18 mouse cellular contexts compared by ENCODE assay signal in genomic region chr4:31426169-31427030, GRCm38 (mm10).
DNase-seq lines count a peak whose midpoint lies in the region; ATAC-seq and TF ChIP-seq lines count a peak whose summit lies in the region.
"Had no signal": no experiment of that assay in that cellular context is flagged by ENCODE, and none has a peak within 500 bp of the region (broad histone marks: within the 10 kb centered on the region; RNA-seq: fewer than 3 reads in every experiment).

No protein-coding gene starts in this region.

- no peaks in the 10 kb centered on the region for H3K36me3 ChIP-seq in heart, embryonic 10.5 days
- no peaks in the 10 kb centered on the region for H3K36me3 ChIP-seq in liver, adult 2 months (ENCODE audit: control insufficient read depth, insufficient read depth, low read length)
- H3K36me3 ChIP-seq in liver, embryonic 12.5 days = no peaks in the 10 kb centered on the region
- no peaks in the 10 kb centered on the region for H3K36me3 ChIP-seq in heart, embryonic 14.5 days (ENCODE audit: control insufficient read depth, insufficient read depth, low read length)
- H3K36me3 ChIP-seq in heart, postnatal 0 days (replicated peaks; ENCODE audit: control insufficient read depth, insufficient read depth, low read length) = no peaks in the 10 kb centered on the region
- H3K36me3 ChIP-seq: embryonic facial prominence, embryonic 12.5 days; forebrain, embryonic 15.5 days; hindbrain, embryonic 15.5 days had no signal

- no peak for ATAC-seq in liver, embryonic 12.5 days
- ATAC-seq in heart, embryonic 14.5 days (ENCODE audit: insufficient number of reproducible peaks, insufficient read depth, low FRiP score, low read depth) = peak; percentile 80
- ATAC-seq in heart, postnatal 0 days (ENCODE audit: insufficient read depth, low read depth) = peak; percentile 78
- ATAC-seq: forebrain, embryonic 15.5 days had no signal

- no peak for DNase-seq in heart, embryonic 10.5 days (ENCODE audit: low spot score)
- no peak for DNase-seq in heart, postnatal 4 days
- peak; percentile 19 for DNase-seq in liver, adult 2 months (ENCODE audit: extremely low read depth, low read depth, low spot score)
- peak; percentile 73 for DNase-seq in heart, postnatal 0 days (ENCODE audit: low spot score)
- no peak for DNase-seq in cerebellum, postnatal 14 days
- DNase-seq: adrenal gland, adult 2 months; adrenal gland, postnatal 25 days; cerebellum, adult 2 months; cerebellum, postnatal 10 days; embryo, embryonic 11 days; gastrocnemius, postnatal 36 days; kidney, adult 2 months had no signal

- peaks cover 9% of the 10 kb centered on the region; the same call in 1 of the 2 replicates for H3K4me1 ChIP-seq in heart, embryonic 10.5 days
- H3K4me1 ChIP-seq in liver, adult 2 months (ENCODE audit: control insufficient read depth, insufficient read depth, low read length) = peaks cover 3% of the 10 kb centered on the region; the same call in 1 of the 2 replicates
- no peaks in the 10 kb centered on the region for H3K4me1 ChIP-seq in liver, embryonic 12.5 days
- peaks cover 0 to 12% of the 10 kb centered on the region in 2 experiments; a peak in 2 of 4 replicates for H3K4me1 ChIP-seq in heart, embryonic 14.5 days (ENCODE audit: control insufficient read depth in 2 of 2, insufficient read depth in 2 of 2, low read length in 2 of 2)
- H3K4me1 ChIP-seq in heart, postnatal 0 days (ENCODE audit: control insufficient read depth, insufficient read depth) = no peaks in the 10 kb centered on the region
- H3K4me1 ChIP-seq: embryonic facial prominence, embryonic 12.5 days; forebrain, embryonic 15.5 days; hindbrain, embryonic 15.5 days had no signal

- H3K9me3 ChIP-seq in heart, embryonic 10.5 days = no peaks in the 10 kb centered on the region
- no peaks in the 10 kb centered on the region for H3K9me3 ChIP-seq in liver, embryonic 12.5 days (replicated peaks)
- H3K9me3 ChIP-seq in heart, embryonic 14.5 days (ENCODE audit: control insufficient read depth, low read length) = no peaks in the 10 kb centered on the region
- no peaks in the 10 kb centered on the region for H3K9me3 ChIP-seq in heart, postnatal 0 days (replicated peaks; ENCODE audit: control insufficient read depth, low read length)
- H3K9me3 ChIP-seq: embryonic facial prominence, embryonic 12.5 days; forebrain, embryonic 15.5 days; hindbrain, embryonic 15.5 days had no signal

- TF ChIP-seq POLR2A in liver, adult 2 months (IDR thresholded peaks at IDR 0.05; ENCODE audit: extremely low read depth, insufficient read depth, low read length) = no peak

- H3K27me3 ChIP-seq in heart, embryonic 10.5 days (ENCODE audit: insufficient read depth, poor library complexity, severe bottlenecking) = no peaks in the 10 kb centered on the region
- H3K27me3 ChIP-seq in liver, adult 2 months (ENCODE audit: control insufficient read depth, insufficient read depth, low read length) = no peaks in the 10 kb centered on the region
- no peaks in the 10 kb centered on the region for H3K27me3 ChIP-seq in liver, embryonic 12.5 days (replicated peaks)
- H3K27me3 ChIP-seq in heart, embryonic 14.5 days (ENCODE audit: control insufficient read depth, insufficient read depth, low read length) = no peaks in the 10 kb centered on the region
- H3K27me3 ChIP-seq in heart, postnatal 0 days (ENCODE audit: control insufficient read depth, insufficient read depth, low read length) = no peaks in the 10 kb centered on the region
- H3K27me3 ChIP-seq: CH12.LX; embryonic facial prominence, embryonic 12.5 days; forebrain, embryonic 15.5 days; hindbrain, embryonic 15.5 days had no signal

- 42% methylated on average over 7 of the region's 7 CpGs for WGBS in heart, embryonic 10.5 days
- 37% methylated on average over 7 of the region's 7 CpGs for WGBS in liver, adult 2 months
- 59% methylated on average over 7 of the region's 7 CpGs for WGBS in liver, embryonic 12.5 days (ENCODE audit: insufficient replicate concordance)
- 21% methylated on average over 7 of the region's 7 CpGs for whole genome bisulfite sequencing in heart, embryonic 14.5 days
- 23% methylated on average over 7 of the region's 7 CpGs for WGBS in heart, postnatal 0 days

- 0 out of 2 replicates have a peak, but pooled peaks have one; percentile 43 for TF ChIP-seq EP300 in heart, postnatal 0 days (IDR thresholded peaks at IDR 0.05; ENCODE audit: low read depth)

- H3K79me2 ChIP-seq in liver, adult 2 months (ENCODE audit: control insufficient read depth, insufficient read depth, low read length) = no peaks in the 10 kb centered on the region

- H3K9ac ChIP-seq in liver, adult 2 months (ENCODE audit: low read depth, low read length) = no peak overlapping the region
- H3K9ac ChIP-seq in liver, embryonic 12.5 days = no peak overlapping the region
- no peak overlapping the region for H3K9ac ChIP-seq in heart, embryonic 14.5 days (ENCODE audit: low read length)
- no peak overlapping the region for H3K9ac ChIP-seq in heart, postnatal 0 days (replicated peaks; ENCODE audit: low read depth, low read length)
- H3K9ac ChIP-seq: embryonic facial prominence, embryonic 12.5 days; forebrain, embryonic 15.5 days; hindbrain, embryonic 15.5 days had no signal

- H3K4me2 ChIP-seq in liver, embryonic 12.5 days = no peak overlapping the region
- no peak overlapping the region for H3K4me2 ChIP-seq in heart, embryonic 14.5 days (ENCODE audit: low read length)
- H3K4me2 ChIP-seq in heart, postnatal 0 days (ENCODE audit: low read depth, low read length) = no peak overlapping the region
- H3K4me2 ChIP-seq: embryonic facial prominence, embryonic 12.5 days; forebrain, embryonic 15.5 days; hindbrain, embryonic 15.5 days had no signal

- peak overlapping the region; percentile 49 for H3K27ac ChIP-seq in heart, embryonic 10.5 days
- no peak overlapping the region for H3K27ac ChIP-seq in liver, adult 2 months (replicated peaks; ENCODE audit: insufficient read depth, low read depth, low read length)
- no peak overlapping the region for H3K27ac ChIP-seq in liver, embryonic 12.5 days
- peak overlapping the region in 1 of 2 experiments; percentile 76; a peak in 2 of 4 replicates for H3K27ac ChIP-seq in heart, embryonic 14.5 days (replicated peaks in 1 of 2; ENCODE audit: control insufficient read depth in 1 of 2, insufficient read depth in 1 of 2, low read depth in 2 of 2, low read length in 2 of 2)
- H3K27ac ChIP-seq in heart, postnatal 0 days (ENCODE audit: low read depth) = peak overlapping the region; percentile 51; the same call in 1 of the 2 replicates
- H3K27ac ChIP-seq: embryonic facial prominence, embryonic 12.5 days; forebrain, embryonic 15.5 days; hindbrain, embryonic 15.5 days had no signal

- TF ChIP-seq CTCF in liver, adult 2 months (IDR thresholded peaks at IDR 0.05; ENCODE audit: low read depth, low read length) = no peak
- TF ChIP-seq CTCF in heart, postnatal 0 days (IDR thresholded peaks at IDR 0.05; ENCODE audit: low read depth) = no peak

- H3K4me3 ChIP-seq in heart, embryonic 10.5 days = no peak overlapping the region
- H3K4me3 ChIP-seq in liver, adult 2 months (ENCODE audit: insufficient read depth, low read depth, low read length) = no peak overlapping the region
- H3K4me3 ChIP-seq in liver, embryonic 12.5 days = no peak overlapping the region
- H3K4me3 ChIP-seq in heart, embryonic 14.5 days (ENCODE audit: control insufficient read depth in 1 of 2, insufficient read depth in 1 of 2, low read depth in 1 of 2, low read length in 2 of 2) = no peak overlapping the region
- no peak overlapping the region for H3K4me3 ChIP-seq in heart, postnatal 0 days (ENCODE audit: low read depth, low read length)
- H3K4me3 ChIP-seq: embryonic facial prominence, embryonic 12.5 days; forebrain, embryonic 15.5 days; hindbrain, embryonic 15.5 days had no signal

Comparison
In these comparisons a context has a peak if more than half of its experiments do, and no peak if none do; other contexts are left out.
1. DNase-seq: peak in liver, adult 2 months (single experiment) and heart, postnatal 0 days (single experiment); none in heart, embryonic 10.5 days (single experiment), heart, postnatal 4 days (single experiment) and cerebellum, postnatal 14 days (0 of 2).
2. H3K27ac ChIP-seq: peak in heart, embryonic 10.5 days (single experiment) and heart, postnatal 0 days (single experiment); none in liver, adult 2 months (single experiment) and liver, embryonic 12.5 days (single experiment).